ENCODE assay signal across 7 mouse cellular contexts in genomic region chr7:25433007-25433541, GRCm38 (mm10). TPM values are rescaled to one million over a fixed set of nuclear protein-coding genes. Genes with fewer than 3 reads are reported as not detected.
DNase-seq lines count a peak whose midpoint lies in the region; ATAC-seq and TF ChIP-seq lines count a peak whose summit lies in the region.

No protein-coding gene starts in this region.

- peaks cover 6% of the 10 kb centered on the region for H3K4me1 ChIP-seq in neural tube, embryonic 11.5 days (ENCODE audit: control insufficient read depth, insufficient read depth, low read length)
- peaks cover 32% of the 10 kb centered on the region for H3K4me1 ChIP-seq in heart, adult 2 months (ENCODE audit: control insufficient read depth, insufficient read depth, low read length)
- H3K4me1 ChIP-seq in limb, embryonic 15.5 days: peaks cover 8% of the 10 kb centered on the region; the same call in 1 of the 2 replicates
- 0 out of 2 replicates have a peak, but pooled peaks cover 7% of the 10 kb centered on the region for H3K4me1 ChIP-seq in stomach, postnatal 0 days (replicated peaks; ENCODE audit: control insufficient read depth, insufficient read depth)

- no peak overlapping the region for H3K4me2 ChIP-seq in neural tube, embryonic 11.5 days (ENCODE audit: low read depth)
- no peak overlapping the region for H3K4me2 ChIP-seq in limb, embryonic 15.5 days
- H3K4me2 ChIP-seq in stomach, postnatal 0 days (replicated peaks; ENCODE audit: low read depth): no peak overlapping the region

- no peaks in the 10 kb centered on the region for H3K36me3 ChIP-seq in neural tube, embryonic 11.5 days (ENCODE audit: control insufficient read depth, insufficient read depth, low read length)
- peaks cover 8% of the 10 kb centered on the region for H3K36me3 ChIP-seq in heart, adult 2 months (ENCODE audit: control insufficient read depth, insufficient read depth, low read length)
- no peaks in the 10 kb centered on the region for H3K36me3 ChIP-seq in limb, embryonic 15.5 days
- H3K36me3 ChIP-seq in stomach, postnatal 0 days (ENCODE audit: control insufficient read depth, insufficient read depth, low read length): no peaks in the 10 kb centered on the region

- H3K27me3 ChIP-seq in neural tube, embryonic 11.5 days (ENCODE audit: control insufficient read depth, insufficient read depth, low read length): no peaks in the 10 kb centered on the region
- no peaks in the 10 kb centered on the region for H3K27me3 ChIP-seq in heart, adult 2 months (ENCODE audit: control insufficient read depth, insufficient read depth, low read length)
- H3K27me3 ChIP-seq in limb, embryonic 15.5 days: no peaks in the 10 kb centered on the region
- no peaks in the 10 kb centered on the region for H3K27me3 ChIP-seq in stomach, postnatal 0 days (ENCODE audit: control insufficient read depth, insufficient read depth, low read length)

- no peak overlapping the region for H3K4me3 ChIP-seq in neural tube, embryonic 11.5 days (ENCODE audit: low read depth, low read length)
- H3K4me3 ChIP-seq in heart, adult 2 months: no peak overlapping the region
- H3K4me3 ChIP-seq in limb, embryonic 15.5 days: no peak overlapping the region
- no peak overlapping the region for H3K4me3 ChIP-seq in stomach, postnatal 0 days (ENCODE audit: low read depth, low read length)

- TF ChIP-seq EP300 in heart, adult 2 months (IDR thresholded peaks at IDR 0.05; ENCODE audit: insufficient read depth, low read depth, low read length): 0 out of 2 replicates have a peak, but pooled peaks have one; percentile 33
- TF ChIP-seq EP300 in stomach, postnatal 0 days (optimal IDR thresholded peaks at IDR 0.05): no peak

- no peak for DNase-seq in neural tube, embryonic 11.5 days (ENCODE audit: low spot score)
- DNase-seq in neural tube, embryonic 10.5 days (ENCODE audit: extremely low spot score, low spot score): no peak
- DNase-seq in heart, adult 2 months: peak; percentile 43 to 57
- DNase-seq in stomach, postnatal 0 days (ENCODE audit: low spot score): peak; percentile 34
- no peak for DNase-seq in gastrocnemius, postnatal 10 days
- no peak for DNase-seq in left cerebral cortex, adult 9 months (ENCODE audit: low spot score in 2 of 2)

- no peaks in the 10 kb centered on the region for H3K79me2 ChIP-seq in heart, adult 2 months (replicated peaks; ENCODE audit: control insufficient read depth, insufficient read depth, low read length)

- intact Hi-C loops in heart, adult 2 months (cut with DNase I): loop anchor here (2.0 kb wide), 3 partner anchors 44 to 106 kb away; partner anchors contain the start of genes Ceacam1 and Ceacam2

- no peak for TF ChIP-seq CTCF in heart, adult 2 months (IDR thresholded peaks at IDR 0.05)
- no peak for TF ChIP-seq CTCF in stomach, postnatal 0 days (IDR thresholded peaks at IDR 0.05; ENCODE audit: low read depth)

- H3K9ac ChIP-seq in neural tube, embryonic 11.5 days (ENCODE audit: low read length): no peak overlapping the region
- no peak overlapping the region for H3K9ac ChIP-seq in heart, adult 2 months (ENCODE audit: low read depth, low read length)
- no peak overlapping the region for H3K9ac ChIP-seq in limb, embryonic 15.5 days
- H3K9ac ChIP-seq in stomach, postnatal 0 days (ENCODE audit: low read length): no peak overlapping the region

- WGBS in neural tube, embryonic 11.5 days: 19% methylated on average over 5 of the region's 5 CpGs
- 20% methylated on average over 5 of the region's 5 CpGs for WGBS in heart, adult 2 months
- WGBS in limb, embryonic 15.5 days: 24% methylated on average over 5 of the region's 5 CpGs
- WGBS in stomach, postnatal 0 days: 9% methylated on average over 5 of the region's 5 CpGs

- no peaks in the 10 kb centered on the region for H3K9me3 ChIP-seq in neural tube, embryonic 11.5 days (ENCODE audit: control insufficient read depth, low read length)
- no peaks in the 10 kb centered on the region for H3K9me3 ChIP-seq in limb, embryonic 15.5 days
- no peaks in the 10 kb centered on the region for H3K9me3 ChIP-seq in stomach, postnatal 0 days (ENCODE audit: control insufficient read depth, low read length)

- TF ChIP-seq POLR2A in heart, adult 2 months (IDR thresholded peaks at IDR 0.05; ENCODE audit: insufficient read depth, low read depth, low read length): peak; percentile 38; the same call in 1 of the 2 replicates

- no peak for ATAC-seq in neural tube, embryonic 11.5 days (ENCODE audit: insufficient read depth, low FRiP score, low TSS enrichment)
- 0 out of 2 replicates have a peak, but pooled peaks have one; percentile 35 for ATAC-seq in limb, embryonic 15.5 days (ENCODE audit: insufficient number of reproducible peaks, low FRiP score, low TSS enrichment, low read depth)
- ATAC-seq in stomach, postnatal 0 days (ENCODE audit: low FRiP score, low TSS enrichment): peak; percentile 64

- 0 out of 2 replicates have a peak overlapping the region, but pooled peaks have one; percentile 20 for H3K27ac ChIP-seq in neural tube, embryonic 11.5 days (ENCODE audit: low read depth, low read length)
- peak overlapping the region; percentile 90 for H3K27ac ChIP-seq in heart, adult 2 months
- 0 out of 2 replicates have a peak overlapping the region, but pooled peaks have one; percentile 38 for H3K27ac ChIP-seq in limb, embryonic 15.5 days
- peak overlapping the region; percentile 73 for H3K27ac ChIP-seq in stomach, postnatal 0 days (replicated peaks)

RNA-seq across cellular contexts. Expression of gene Cxcl17, which starts 20.4 kb away (rescaled TPM):
- 0.34 TPM in 1 of 2 replicates, not detected in the other for polyA plus RNA-seq in neural tube, embryonic 11.5 days (2014; fragmentation: Nextera tagmentation; extraction: Ambion mirVana)
- not detected for total RNA-seq in heart, adult 2 months (2021)
- 8.1 TPM in 1 of 2 replicates, not detected in the other for polyA plus RNA-seq in heart, adult 2 months (2012; rRNA removed)
- polyA plus RNA-seq in limb, embryonic 15.5 days (2015; fragmentation: Nextera tagmentation; extraction: Ambion mirVana): 0.20 and 0.32 TPM in 2 replicates
- 6.8 and 8.8 TPM in 2 replicates for polyA plus RNA-seq in stomach, postnatal 0 days (2015; fragmentation: Nextera tagmentation; extraction: Ambion mirVana)
- total RNA-seq in gastrocnemius, postnatal 10 days (2021): not detected

RNA-seq across cellular contexts. Expression of gene Lipe, which starts 34.6 kb away (rescaled TPM):
- 2.5 and 3.9 TPM in 2 replicates for polyA plus RNA-seq in neural tube, embryonic 11.5 days (2014; fragmentation: Nextera tagmentation; extraction: Ambion mirVana)
- 10 to 100 TPM; 42.7 to 44.1 TPM for total RNA-seq in heart, adult 2 months (2021)
- polyA plus RNA-seq in heart, adult 2 months (2012; rRNA removed): 63.0 and 97.8 TPM in 2 replicates
- 9.2 and 11.8 TPM in 2 replicates for polyA plus RNA-seq in limb, embryonic 15.5 days (2015; fragmentation: Nextera tagmentation; extraction: Ambion mirVana)
- 10.3 and 12.5 TPM in 2 replicates for polyA plus RNA-seq in stomach, postnatal 0 days (2015; fragmentation: Nextera tagmentation; extraction: Ambion mirVana)
- 10 to 100 TPM; 18.2 to 18.4 TPM for total RNA-seq in gastrocnemius, postnatal 10 days (2021)

RNA-seq across cellular contexts. Expression of gene Ceacam1, which starts 44.3 kb away (rescaled TPM):
- 1.0 and 1.2 TPM in 2 replicates for polyA plus RNA-seq in neural tube, embryonic 11.5 days (2014; fragmentation: Nextera tagmentation; extraction: Ambion mirVana)
- 10 to 100 TPM; 13.5 to 14.6 TPM for total RNA-seq in heart, adult 2 months (2021)
- polyA plus RNA-seq in heart, adult 2 months (2012; rRNA removed): 9.8 and 17.3 TPM in 2 replicates
- polyA plus RNA-seq in limb, embryonic 15.5 days (2015; fragmentation: Nextera tagmentation; extraction: Ambion mirVana): 1.5 and 2.2 TPM in 2 replicates
- polyA plus RNA-seq in stomach, postnatal 0 days (2015; fragmentation: Nextera tagmentation; extraction: Ambion mirVana): 16.7 and 25.7 TPM in 2 replicates
- total RNA-seq in gastrocnemius, postnatal 10 days (2021): 1 to 10 TPM; 4.9 to 7.8 TPM

Comparison
In these comparisons a context has a peak if more than half of its experiments do, and no peak if none do; other contexts are left out.
1. DNase-seq: peak in heart, adult 2 months (2 of 2) and stomach, postnatal 0 days (single experiment); none in neural tube, embryonic 11.5 days (single experiment), neural tube, embryonic 10.5 days (single experiment), gastrocnemius, postnatal 10 days (single experiment) and left cerebral cortex, adult 9 months (0 of 2).
2. H3K27ac ChIP-seq: peak in every context shown above with its lines; median percentile 90 in heart, adult 2 months; 73 in stomach, postnatal 0 days; 38 in limb, embryonic 15.5 days; 20 in neural tube, embryonic 11.5 days.